Mouse (Mus musculus) CD4-positive, CD25-positive, alpha-beta regulatory T cell, adult 9 weeks (primary cell): Measurements from ENCODE around the gene Olfr1532-ps1. TPM values are rescaled to one million over a fixed set of nuclear protein-coding genes. Genes with fewer than 3 reads are reported as not detected.

Source experiments
- polyA plus RNA-seq: library from polyadenylated mRNA; unstranded; fragments of 100-300 nt; shearing (Covaris generic); gene quantifications from one replicate; pipeline ENCODE4 v1.2.1, GENCODE M21; 2017

Olfr1532-ps1 gene
- polyA plus RNA-seq: not detected

DNA sequence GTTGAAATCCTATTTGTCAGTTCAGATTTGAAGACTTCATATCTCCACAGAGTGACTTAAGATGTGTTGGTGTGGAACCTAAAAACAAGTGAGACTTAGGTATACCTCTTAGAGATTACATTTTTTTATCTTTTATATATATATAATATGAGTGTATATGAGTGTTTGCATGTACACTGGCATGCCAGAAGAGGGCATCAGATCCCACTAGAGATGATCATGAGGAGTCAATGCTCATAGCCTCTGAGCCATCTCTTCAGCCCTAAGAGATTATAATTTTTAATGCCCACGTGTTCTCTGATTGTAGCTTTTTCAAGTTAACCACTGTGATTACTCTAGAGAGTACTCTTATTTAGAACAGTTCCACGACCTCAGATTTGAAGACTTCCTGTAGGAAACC, at the start of gene Olfr1532-ps1:
TSS of gene Olfr1532-ps1 (plus strand) at position 326 of the 400 bp plus-strand sequence.

DNA sequence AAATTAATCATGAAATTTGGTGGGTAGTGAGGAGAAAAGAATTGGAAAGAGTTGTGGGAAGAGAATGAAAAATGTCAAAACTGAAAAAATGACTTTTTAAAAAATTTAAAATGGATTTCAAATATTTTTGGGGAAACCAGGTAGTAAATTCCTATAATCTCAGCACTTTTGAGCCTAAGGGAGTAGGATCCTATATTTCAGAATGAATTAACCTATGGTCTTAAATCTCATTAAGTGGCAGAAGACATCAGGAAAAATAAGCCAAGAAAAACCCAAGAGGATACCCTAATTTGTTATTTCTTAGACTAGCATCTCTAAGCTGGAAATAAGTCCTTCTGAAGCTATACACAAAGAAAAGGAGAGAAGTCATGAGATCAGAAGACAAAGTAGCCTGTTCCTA, 44.9 kb upstream of the Olfr1532-ps1 start, which contains the start of gene Olfr704:
TSS of gene Olfr704 (plus strand) at position 301 of the 400 bp plus-strand sequence.

DNA sequence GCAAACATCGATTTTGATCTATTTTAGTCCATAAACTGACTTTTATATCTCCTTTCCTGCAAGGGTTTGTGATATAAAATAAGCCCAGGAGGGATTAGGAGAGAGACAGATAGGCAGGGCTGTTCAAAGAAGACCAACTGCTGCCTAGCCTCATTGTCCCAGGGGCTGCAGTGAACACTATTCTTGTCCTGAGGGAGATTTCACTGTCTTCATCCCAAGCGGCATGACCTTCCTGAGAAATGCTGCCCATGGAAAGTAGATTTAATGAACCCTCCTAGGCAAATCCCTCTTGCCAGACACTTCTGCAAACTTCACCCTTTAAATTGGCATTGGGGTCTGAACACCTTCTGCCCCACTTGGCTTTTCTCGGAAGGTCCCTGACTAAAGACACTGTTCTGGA, 31.0 kb upstream of the Olfr1532-ps1 start, which contains the start of gene Olfr705:
TSS of gene Olfr705 (minus strand) at position 101 of the 400 bp plus-strand sequence.

DNA sequence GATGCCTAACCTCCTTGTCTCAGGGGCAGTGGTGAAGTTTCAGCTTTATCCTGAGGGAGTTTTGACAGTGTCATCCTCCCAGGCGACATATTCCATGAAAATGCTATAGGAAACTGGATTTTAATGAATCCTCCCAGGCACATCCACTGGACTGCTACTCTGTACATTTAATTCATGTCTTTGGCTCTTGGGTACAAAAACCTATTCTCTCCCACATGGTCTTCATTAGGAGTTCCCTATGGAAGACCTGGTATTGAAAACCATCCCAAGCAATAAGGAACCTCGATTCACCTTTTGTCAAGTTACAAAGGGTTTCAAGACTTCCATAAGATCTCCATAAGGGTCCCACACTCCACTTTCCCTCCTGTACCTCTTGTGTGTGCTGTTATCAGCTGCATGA, 19.7 kb upstream of the Olfr1532-ps1 start, which contains the start of gene Olfr706:
TSS of gene Olfr706 (minus strand) at position 101 of the 400 bp plus-strand sequence.

DNA sequence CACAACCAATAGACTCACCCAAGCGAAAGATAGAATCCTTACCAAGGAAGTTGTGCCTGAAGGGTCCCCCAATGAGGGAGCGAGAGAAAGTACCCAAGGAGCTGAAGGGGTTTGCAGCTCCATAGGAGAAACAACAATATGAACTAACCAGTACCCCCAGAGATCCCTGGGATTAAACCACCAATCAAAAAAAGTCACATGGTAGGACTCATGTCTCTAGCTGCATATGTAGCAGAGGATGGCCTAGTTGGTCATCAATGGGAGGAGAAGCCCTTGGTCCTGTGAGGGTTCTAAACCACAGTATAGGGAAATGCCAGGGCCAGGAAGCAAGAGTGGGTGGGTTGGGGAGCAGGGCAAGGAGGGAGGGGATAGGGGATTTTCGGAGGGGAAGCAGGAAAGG, 6.7 kb upstream of the Olfr1532-ps1 start, which contains the start of gene Olfr707:
TSS of gene Olfr707 (minus strand) at position 101 of the 400 bp plus-strand sequence.

DNA sequence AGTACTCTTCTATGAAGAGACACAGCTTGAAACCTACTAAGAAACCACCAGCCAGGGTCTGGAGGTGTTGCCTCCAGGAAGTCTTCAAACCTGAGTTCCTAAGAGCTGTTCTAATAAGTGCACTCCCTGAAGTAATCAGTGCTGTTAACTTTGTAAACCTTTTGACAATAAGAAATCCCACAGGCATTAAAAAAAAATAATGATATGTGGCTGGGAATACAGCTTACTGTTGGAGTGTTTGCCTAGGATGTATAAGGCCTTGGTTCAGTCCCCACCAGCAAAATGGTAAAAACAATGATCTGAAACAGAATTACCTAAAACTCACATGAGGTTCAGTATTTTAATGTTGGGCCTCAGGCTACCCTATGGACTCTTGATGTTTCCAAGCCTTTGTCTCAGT, 24.3 kb downstream of the Olfr1532-ps1 start, which contains the start of gene Olfr709-ps1:
TSS of gene Olfr709-ps1 (minus strand) at position 101 of the 400 bp plus-strand sequence.

DNA sequence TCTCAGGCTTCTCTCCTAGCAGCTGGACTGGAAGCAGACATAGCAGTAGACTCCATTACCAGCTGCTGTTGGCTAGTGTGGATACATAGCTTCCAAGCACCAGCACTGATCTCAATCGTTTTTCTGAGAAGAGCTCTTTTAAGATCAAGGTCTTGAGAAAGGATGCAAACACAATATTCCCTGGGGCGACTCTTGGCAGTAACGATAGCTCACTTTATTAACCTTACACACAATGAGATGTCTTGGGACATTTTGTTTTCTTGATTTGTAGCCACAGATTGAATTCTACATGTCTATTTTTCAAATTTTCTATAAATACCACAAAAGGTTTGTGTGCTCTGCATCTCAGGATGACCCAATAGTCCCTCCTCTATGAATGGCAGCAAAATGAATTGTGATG, 40.4 kb downstream of the Olfr1532-ps1 start, which contains the start of gene Olfr710:
TSS of gene Olfr710 (minus strand) at position 101 of the 400 bp plus-strand sequence.

DNA sequence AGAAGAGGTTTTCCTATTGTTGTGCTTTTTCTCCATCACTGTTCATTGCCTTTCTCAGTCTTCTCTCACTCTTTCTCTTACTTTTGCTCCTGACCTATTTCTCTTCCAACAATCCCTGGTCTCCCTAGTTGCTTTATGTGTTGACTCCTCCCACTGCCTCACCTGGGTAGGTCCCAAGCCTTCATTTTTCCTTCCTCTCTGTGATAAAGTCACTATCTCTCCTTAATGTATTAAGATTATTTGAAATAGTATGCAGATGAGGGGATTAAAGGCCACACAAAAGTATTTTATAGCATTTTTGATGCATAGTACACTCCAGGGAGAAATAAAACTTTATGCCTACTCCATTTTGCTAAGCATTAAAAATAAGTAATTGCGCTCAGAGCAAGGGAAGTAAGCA, 56.0 kb downstream of the Olfr1532-ps1 start, which contains the start of gene Olfr6:
TSS of gene Olfr6 (minus strand) at position 101 of the 400 bp plus-strand sequence.

Other genes starting within 250 kb of the Olfr1532-ps1 start
- not detected for gene Olfr693, start 227.4 kb upstream of the Olfr1532-ps1 start, polyA plus RNA-seq
- not detected for gene Olfr694, start 216.2 kb upstream of the Olfr1532-ps1 start, polyA plus RNA-seq
- gene Olfr695, start 191.6 kb upstream of the Olfr1532-ps1 start, polyA plus RNA-seq: not detected
- not detected for gene Olfr697, start 165.6 kb upstream of the Olfr1532-ps1 start, polyA plus RNA-seq
- not detected for gene Olfr698, start 152.6 kb upstream of the Olfr1532-ps1 start, polyA plus RNA-seq
- not detected for gene Olfr699, start 114.8 kb upstream of the Olfr1532-ps1 start, polyA plus RNA-seq
- not detected for gene Olfr700, start 99.2 kb upstream of the Olfr1532-ps1 start, polyA plus RNA-seq
- gene Olfr701, start 93.9 kb upstream of the Olfr1532-ps1 start, polyA plus RNA-seq: not detected
- gene Olfr702, start 74.1 kb upstream of the Olfr1532-ps1 start, polyA plus RNA-seq: not detected
- not detected for gene Olfr703, start 64.6 kb upstream of the Olfr1532-ps1 start, polyA plus RNA-seq
- not detected for gene Olfr704, start 44.8 kb upstream of the Olfr1532-ps1 start, polyA plus RNA-seq
- not detected for gene Olfr705, start 31.1 kb upstream of the Olfr1532-ps1 start, polyA plus RNA-seq
- gene Olfr706, start 19.8 kb upstream of the Olfr1532-ps1 start, polyA plus RNA-seq: not detected
- gene Olfr707, start 6.8 kb upstream of the Olfr1532-ps1 start, polyA plus RNA-seq: not detected
- not detected for gene Olfr709-ps1, start 24.2 kb downstream of the Olfr1532-ps1 start, polyA plus RNA-seq
- gene Olfr710, start 40.3 kb downstream of the Olfr1532-ps1 start, polyA plus RNA-seq: not detected
- gene Olfr6, start 55.9 kb downstream of the Olfr1532-ps1 start, polyA plus RNA-seq: not detected
- not detected for gene Olfr711, start 67.5 kb downstream of the Olfr1532-ps1 start, polyA plus RNA-seq
- gene Olfr2, start 98.1 kb downstream of the Olfr1532-ps1 start, polyA plus RNA-seq: not detected
- not detected for gene Olfr713, start 123.2 kb downstream of the Olfr1532-ps1 start, polyA plus RNA-seq
- gene Olfr714, start 163.0 kb downstream of the Olfr1532-ps1 start, polyA plus RNA-seq: not detected
- gene Olfr17, start 185.2 kb downstream of the Olfr1532-ps1 start, polyA plus RNA-seq: not detected
- gene Olfr715b, start 202.4 kb downstream of the Olfr1532-ps1 start, polyA plus RNA-seq: not detected
- not detected for gene Olfr715, start 223.1 kb downstream of the Olfr1532-ps1 start, polyA plus RNA-seq
- not detected for gene Olfr716, start 230.3 kb downstream of the Olfr1532-ps1 start, polyA plus RNA-seq